In genomic region chr6:72959175-72959574, GRCm38 (mm10) we compare ENCODE assay signal across 8 mouse cellular contexts. TPM values are rescaled to one million over a fixed set of nuclear protein-coding genes. Genes with fewer than 3 reads are reported as not detected.
DNase-seq lines count a peak whose midpoint lies in the region; ATAC-seq and TF ChIP-seq lines count a peak whose summit lies in the region.
"Had no signal": no experiment of that assay in that cellular context is flagged by ENCODE, and none has a peak within 500 bp of the region (broad histone marks: within the 10 kb centered on the region; RNA-seq: fewer than 3 reads in every experiment).

No protein-coding gene starts in this region.

- peaks cover 3% of the 10 kb centered on the region; the same call in 1 of the 2 replicates for H3K27me3 ChIP-seq in liver, adult 2 months (ENCODE audit: control insufficient read depth, insufficient read depth, low read length)
- H3K27me3 ChIP-seq in embryonic facial prominence, embryonic 13.5 days, result no peaks in the 10 kb centered on the region

- no peak overlapping the region for H3K27ac ChIP-seq in liver, adult 2 months (replicated peaks; ENCODE audit: insufficient read depth, low read depth, low read length)
- peak overlapping the region; percentile 93 for H3K27ac ChIP-seq in embryonic facial prominence, embryonic 13.5 days

- no peak for TF ChIP-seq CTCF in liver, adult 2 months (IDR thresholded peaks at IDR 0.05; ENCODE audit: low read depth, low read length)

- no peaks in the 10 kb centered on the region for H3K9me3 ChIP-seq in embryonic facial prominence, embryonic 13.5 days

- no peaks in the 10 kb centered on the region for H3K79me2 ChIP-seq in liver, adult 2 months (ENCODE audit: control insufficient read depth, insufficient read depth, low read length)

- peak overlapping the region; percentile 80 for H3K4me2 ChIP-seq in embryonic facial prominence, embryonic 13.5 days

- peaks cover 7% of the 10 kb centered on the region for H3K4me1 ChIP-seq in liver, adult 2 months (ENCODE audit: control insufficient read depth, insufficient read depth, low read length)
- peaks cover 37% of the 10 kb centered on the region for H3K4me1 ChIP-seq in embryonic facial prominence, embryonic 13.5 days

- 71% methylated on average over 4 of the region's 4 CpGs for WGBS in liver, adult 2 months
- 21% methylated on average over 4 of the region's 4 CpGs for WGBS in embryonic facial prominence, embryonic 13.5 days

- DNase-seq in liver, adult 2 months (ENCODE audit: extremely low read depth, low read depth, low spot score), result no peak
- DNase-seq in liver, result no peak
- DNase-seq in induced T-regulatory cell, adult 2 months (ENCODE audit: low read depth), result peak; percentile 55
- peak; percentile 57 for DNase-seq in naive thymus-derived CD4-positive, alpha-beta T cell, adult 2 months (ENCODE audit: low read depth)
- DNase-seq in lung, adult 18-20 months, result no peak
- no peak for DNase-seq in kidney, adult 9 months
- DNase-seq: kidney, postnatal 25 days had no signal

- no peak for ATAC-seq in embryonic facial prominence, embryonic 13.5 days (ENCODE audit: insufficient number of reproducible peaks, insufficient read depth, low FRiP score, low TSS enrichment, low read depth)

- H3K9ac ChIP-seq in liver, adult 2 months (ENCODE audit: low read depth, low read length), result no peak overlapping the region
- peak overlapping the region; percentile 99 for H3K9ac ChIP-seq in embryonic facial prominence, embryonic 13.5 days

- H3K4me3 ChIP-seq in liver, adult 2 months (ENCODE audit: insufficient read depth, low read depth, low read length), result 0 out of 2 replicates have a peak overlapping the region, but pooled peaks have one; percentile 2
- H3K4me3 ChIP-seq in embryonic facial prominence, embryonic 13.5 days, result peak overlapping the region; percentile 89

- no peaks in the 10 kb centered on the region for H3K36me3 ChIP-seq in liver, adult 2 months (ENCODE audit: control insufficient read depth, insufficient read depth, low read length)
- 0 out of 2 replicates have a peak, but pooled peaks cover 4% of the 10 kb centered on the region for H3K36me3 ChIP-seq in embryonic facial prominence, embryonic 13.5 days

- TF ChIP-seq POLR2A in liver, adult 2 months (IDR thresholded peaks at IDR 0.05; ENCODE audit: extremely low read depth, insufficient read depth, low read length), result no peak

RNA-seq across cellular contexts. Expression of gene Tmsb10, which starts 0.6 kb away (rescaled TPM):
- total RNA-seq in liver, adult 2 months (2014; rRNA removed), result 5.0 and 5.4 TPM in 2 replicates
- polyA plus RNA-seq in liver, adult 2 months (2012; rRNA removed), result 5.2 and 7.1 TPM in 2 replicates
- polyA plus RNA-seq in embryonic facial prominence, embryonic 13.5 days (2015; fragmentation: Nextera tagmentation; extraction: Ambion mirVana), result 2,558 and 2,783 TPM in 2 replicates

RNA-seq across cellular contexts. Expression of gene Kcmf1, which starts 59.4 kb away (rescaled TPM):
- total RNA-seq in liver, adult 2 months (2014; rRNA removed), result 38.6 and 56.6 TPM in 2 replicates
- 92.0 and 107 TPM in 2 replicates for polyA plus RNA-seq in liver, adult 2 months (2012; rRNA removed)
- polyA plus RNA-seq in embryonic facial prominence, embryonic 13.5 days (2015; fragmentation: Nextera tagmentation; extraction: Ambion mirVana), result 31.7 and 36.4 TPM in 2 replicates

Comparison
In these comparisons a context has a peak if more than half of its experiments do, and no peak if none do; other contexts are left out.
1. DNase-seq: peak in induced T-regulatory cell, adult 2 months (single experiment) and naive thymus-derived CD4-positive, alpha-beta T cell, adult 2 months (single experiment); none in liver, adult 2 months (single experiment), liver (single experiment), lung, adult 18-20 months (0 of 2) and kidney, adult 9 months (single experiment).
2. RNA of gene Tmsb10, which starts 0.6 kb away (polyA plus RNA-seq): 2,558 to 2,783 TPM in embryonic facial prominence, embryonic 13.5 days; 5.2 to 7.1 TPM in liver, adult 2 months; every median in the first group is over 100 times any median in the second.